Mouse (Mus musculus): ENCODE data around the gene Snx20.

Gene Snx20

GRCm38 (mm10) chr8:88642734-88643564 lies 7.0 kb upstream of the Snx20 start:
- DNase-seq (ENCODE audit: low spot score), result no peak

- DNase-seq (ENCODE audit: low spot score), result no peak
Measured at GRCm38 (mm10) chr8:88638908-88639307, 3.0 kb upstream of the Snx20 start.

GRCm38 (mm10) chr8:88637092-88638000 lies 1.4 kb upstream of the Snx20 start:
- DNase-seq (ENCODE audit: low spot score), result no peak

GRCm38 (mm10) chr8:88633343-88633765 lies 2.6 kb downstream of the Snx20 start:
- DNase-seq (ENCODE audit: low spot score), result no peak

- peak; percentile 38 for DNase-seq (ENCODE audit: low spot score)
Measured at GRCm38 (mm10) chr8:88631081-88631480, 4.8 kb downstream of the Snx20 start.

GRCm38 (mm10) chr8:88630225-88630624 lies 5.7 kb downstream of the Snx20 start:
- DNase-seq (ENCODE audit: low spot score), result no peak

- DNase-seq (ENCODE audit: low spot score), result no peak
Measured at GRCm38 (mm10) chr8:88628001-88628774, 7.7 kb downstream of the Snx20 start.

- DNase-seq (ENCODE audit: low spot score), result no peak
Measured at GRCm38 (mm10) chr8:88627265-88627991, 8.5 kb downstream of the Snx20 start.

GRCm38 (mm10) chr8:88626940-88627264 lies 9.0 kb downstream of the Snx20 start:
- no peak for DNase-seq (ENCODE audit: low spot score)

- no peak for DNase-seq (ENCODE audit: low spot score)
Measured at GRCm38 (mm10) chr8:88626433-88626832, 9.5 kb downstream of the Snx20 start.

- DNase-seq (ENCODE audit: low spot score), result no peak
Measured at GRCm38 (mm10) chr8:88624276-88624675, 11.7 kb downstream of the Snx20 start.

GRCm38 (mm10) chr8:88623351-88623750 lies 12.6 kb downstream of the Snx20 start:
- no peak for DNase-seq (ENCODE audit: low spot score)

- peak; percentile 52 for DNase-seq (ENCODE audit: low spot score)
Measured at GRCm38 (mm10) chr8:88621408-88621807, 14.5 kb downstream of the Snx20 start.

- DNase-seq (ENCODE audit: low spot score), result no peak
Measured at GRCm38 (mm10) chr8:88620931-88621330, 15.0 kb downstream of the Snx20 start.

- no peak for DNase-seq (ENCODE audit: low spot score)
Measured at GRCm38 (mm10) chr8:88619513-88619912, 16.4 kb downstream of the Snx20 start.

GRCm38 (mm10) chr8:88618612-88619011 lies 17.3 kb downstream of the Snx20 start:
- no peak for DNase-seq (ENCODE audit: low spot score)

- no peak for DNase-seq (ENCODE audit: low spot score)
Measured at GRCm38 (mm10) chr8:88614981-88615380, 20.9 kb downstream of the Snx20 start.

- DNase-seq (ENCODE audit: low spot score), result no peak
Measured at GRCm38 (mm10) chr8:88610271-88610670, 25.7 kb downstream of the Snx20 start.

GRCm38 (mm10) chr8:88609036-88609435 lies 26.9 kb downstream of the Snx20 start:
- no peak for DNase-seq (ENCODE audit: low spot score)

- DNase-seq (ENCODE audit: low spot score), result no peak
Measured at GRCm38 (mm10) chr8:88605361-88606040, 30.4 kb downstream of the Snx20 start.
